Mouse (Mus musculus): ENCODE results near the gene Mamstr. TPM values are rescaled to one million over a fixed set of nuclear protein-coding genes. Genes with fewer than 3 reads are reported as not detected.

Mamstr gene
- polyA plus RNA-seq, 1 experiment from 2014 or later: 5.0 TPM

- H3K4me3 ChIP-seq (ENCODE audit: low read length): no peak overlapping the region
- H3K4me1 ChIP-seq (ENCODE audit: control insufficient read depth, insufficient read depth, low read length): peaks cover 15% of the 10 kb centered on the region; the same call in 1 of the 2 replicates
- H3K9ac ChIP-seq (ENCODE audit: low read depth, low read length): no peak overlapping the region
- H3K36me3 ChIP-seq (ENCODE audit: control insufficient read depth, insufficient read depth, low read length): no peaks in the 10 kb centered on the region
- no peak for ATAC-seq (ENCODE audit: low FRiP score, low TSS enrichment)
- H3K27me3 ChIP-seq (ENCODE audit: control insufficient read depth, insufficient read depth, low read length): no peaks in the 10 kb centered on the region
- no peaks in the 10 kb centered on the region for H3K9me3 ChIP-seq (ENCODE audit: control insufficient read depth, low read length)
- H3K4me2 ChIP-seq (replicated peaks; ENCODE audit: low read depth, low read length): no peak overlapping the region
- H3K27ac ChIP-seq (ENCODE audit: low read depth, low read length): no peak overlapping the region
- 26% methylated on average over 11 of the region's 11 CpGs for WGBS
Measured at GRCm38 (mm10) chr7:45689800-45690199, 50.0 kb downstream of the Mamstr start.

- 77% methylated on average over 2 of the region's 2 CpGs for WGBS
- H3K4me1 ChIP-seq (ENCODE audit: control insufficient read depth, insufficient read depth, low read length): peaks cover 7% of the 10 kb centered on the region; the same call in 1 of the 2 replicates
Measured at GRCm38 (mm10) chr7:45692364-45692763, 52.6 kb downstream of the Mamstr start.

GRCm38 (mm10) chr7:45693921-45694591 lies 54.3 kb downstream of the Mamstr start, which contains the start of gene Sec1:
Sec1 (minus strand) TSS chr7:45694402.
- Histone ChIP-seq H3K4me2 (replicated peaks; ENCODE audit: low read depth, low read length) (no peak within 1 kb of the TSS), H3K36me3 (ENCODE audit: control insufficient read depth, insufficient read depth, low read length) (no peaks in the 10 kb centered on the region), H3K9ac (ENCODE audit: low read depth, low read length) (no peak within 1 kb of the TSS), H3K27me3 (ENCODE audit: control insufficient read depth, insufficient read depth, low read length) (peaks cover 6% of the 10 kb centered on the region), H3K4me3 (ENCODE audit: low read length) (no peak within 1 kb of the TSS), H3K27ac (ENCODE audit: low read depth, low read length) (no peak within 1 kb of the TSS), H3K4me1 (ENCODE audit: control insufficient read depth, insufficient read depth, low read length) (peaks cover 3% of the 10 kb centered on the region; the same call in 1 of the 2 replicates), H3K9me3 (ENCODE audit: control insufficient read depth, low read length) (no peaks in the 10 kb centered on the region)
- ATAC-seq (ENCODE audit: low FRiP score, low TSS enrichment): no peak
- 89% methylated on average over 50 of the region's 50 CpGs for WGBS

More at GRCm38 (mm10) chr7:45692364-45692763, 52.6 kb downstream of the Mamstr start:
- Histone ChIP-seq H3K4me2 (replicated peaks; ENCODE audit: low read depth, low read length) (no peak overlapping the region), H3K4me3 (ENCODE audit: low read length) (no peak overlapping the region), H3K27me3 (ENCODE audit: control insufficient read depth, insufficient read depth, low read length) (no peaks in the 10 kb centered on the region), H3K9me3 (ENCODE audit: control insufficient read depth, low read length) (no peaks in the 10 kb centered on the region), H3K36me3 (ENCODE audit: control insufficient read depth, insufficient read depth, low read length) (no peaks in the 10 kb centered on the region), H3K9ac (ENCODE audit: low read depth, low read length) (no peak overlapping the region), H3K27ac (ENCODE audit: low read depth, low read length) (no peak overlapping the region)
- no peak for ATAC-seq (ENCODE audit: low FRiP score, low TSS enrichment)

- H3K27me3 ChIP-seq (ENCODE audit: control insufficient read depth, insufficient read depth, low read length): peaks cover 12% of the 10 kb centered on the region
- H3K4me2 ChIP-seq (replicated peaks; ENCODE audit: low read depth, low read length): no peak overlapping the region
- no peaks in the 10 kb centered on the region for H3K36me3 ChIP-seq (ENCODE audit: control insufficient read depth, insufficient read depth, low read length)
- ATAC-seq (ENCODE audit: low FRiP score, low TSS enrichment): no peak
- H3K4me1 ChIP-seq (ENCODE audit: control insufficient read depth, insufficient read depth, low read length): peaks cover 6% of the 10 kb centered on the region
- H3K27ac ChIP-seq (ENCODE audit: low read depth, low read length): no peak overlapping the region
- H3K4me3 ChIP-seq (ENCODE audit: low read length): no peak overlapping the region
- WGBS: 11% methylated on average over 6 of the region's 6 CpGs
- H3K9me3 ChIP-seq (ENCODE audit: control insufficient read depth, low read length): no peaks in the 10 kb centered on the region
- H3K9ac ChIP-seq (ENCODE audit: low read depth, low read length): no peak overlapping the region
Measured at GRCm38 (mm10) chr7:45695098-45695497, 55.3 kb downstream of the Mamstr start.

Other genes starting within 250 kb of the Mamstr start
- 100 and 171 TPM in 2 replicates for gene Snrnp70, start 244.2 kb upstream of the Mamstr start, polyA plus RNA-seq (2014; fragmentation: Nextera tagmentation; extraction: Ambion mirVana)
- gene Kcna7, start 234.3 kb upstream of the Mamstr start, polyA plus RNA-seq (2014; fragmentation: Nextera tagmentation; extraction: Ambion mirVana): not detected in 2 replicates
- gene Ntf5, start 226.3 kb upstream of the Mamstr start, polyA plus RNA-seq (2014; fragmentation: Nextera tagmentation; extraction: Ambion mirVana): 1.3 and 1.4 TPM in 2 replicates
- gene Lhb, start 219.2 kb upstream of the Mamstr start, polyA plus RNA-seq (2014; fragmentation: Nextera tagmentation; extraction: Ambion mirVana): not detected in 2 replicates
- 21.4 and 35.0 TPM in 2 replicates for gene Gys1, start 205.1 kb upstream of the Mamstr start, polyA plus RNA-seq (2014; fragmentation: Nextera tagmentation; extraction: Ambion mirVana)
- 158 and 228 TPM in 2 replicates for gene Ruvbl2, start 201.9 kb upstream of the Mamstr start, polyA plus RNA-seq (2014; fragmentation: Nextera tagmentation; extraction: Ambion mirVana)
- gene Ftl1, start 180.1 kb upstream of the Mamstr start, polyA plus RNA-seq (2014; fragmentation: Nextera tagmentation; extraction: Ambion mirVana): 3,941 and 4,356 TPM in 2 replicates
- 97.3 and 110 TPM in 2 replicates for gene Bax, start 173.1 kb upstream of the Mamstr start, polyA plus RNA-seq (2014; fragmentation: Nextera tagmentation; extraction: Ambion mirVana)
- 0.64 and 0.84 TPM in 2 replicates for gene Tulp2, start 158.1 kb upstream of the Mamstr start, polyA plus RNA-seq (2014; fragmentation: Nextera tagmentation; extraction: Ambion mirVana)
- not detected in 2 replicates for gene Gm45808, start 153.2 kb upstream of the Mamstr start, polyA plus RNA-seq (2014; fragmentation: Nextera tagmentation; extraction: Ambion mirVana)
- gene Dhdh, start 151.2 kb upstream of the Mamstr start, polyA plus RNA-seq (2014; fragmentation: Nextera tagmentation; extraction: Ambion mirVana): 3.3 and 3.5 TPM in 2 replicates
- gene Nucb1, start 129.6 kb upstream of the Mamstr start, polyA plus RNA-seq (2014; fragmentation: Nextera tagmentation; extraction: Ambion mirVana): 141 and 190 TPM in 2 replicates
- 13.4 and 15.7 TPM in 2 replicates for gene Ppp1r15a, start 113.7 kb upstream of the Mamstr start, polyA plus RNA-seq (2014; fragmentation: Nextera tagmentation; extraction: Ambion mirVana)
- gene Plekha4, start 113.6 kb upstream of the Mamstr start, polyA plus RNA-seq (2014; fragmentation: Nextera tagmentation; extraction: Ambion mirVana): 4.7 and 5.1 TPM in 2 replicates
- gene Hsd17b14, start 85.1 kb upstream of the Mamstr start, polyA plus RNA-seq (2014; fragmentation: Nextera tagmentation; extraction: Ambion mirVana): 12.8 and 13.5 TPM in 2 replicates
- 61.1 and 73.7 TPM in 2 replicates for gene Bcat2, start 69.8 kb upstream of the Mamstr start, polyA plus RNA-seq (2014; fragmentation: Nextera tagmentation; extraction: Ambion mirVana)
- not detected in 2 replicates for gene Fgf21, start 24.5 kb upstream of the Mamstr start, polyA plus RNA-seq (2014; fragmentation: Nextera tagmentation; extraction: Ambion mirVana)
- 0.14 TPM in 2 replicates for gene Fut1, start 22.7 kb upstream of the Mamstr start, polyA plus RNA-seq (2014; fragmentation: Nextera tagmentation; extraction: Ambion mirVana)
- gene Izumo1, start 18.2 kb upstream of the Mamstr start, polyA plus RNA-seq (2014; fragmentation: Nextera tagmentation; extraction: Ambion mirVana): 0.11 and 0.23 TPM in 2 replicates
- 12.1 and 18.7 TPM in 2 replicates for gene Rasip1, start 12.5 kb upstream of the Mamstr start, polyA plus RNA-seq (2014; fragmentation: Nextera tagmentation; extraction: Ambion mirVana)
- gene Fut2, start 26.4 kb downstream of the Mamstr start, polyA plus RNA-seq (2014; fragmentation: Nextera tagmentation; extraction: Ambion mirVana): 0.26 and 0.31 TPM in 2 replicates
- 0.20 and 0.27 TPM in 2 replicates for gene Ntn5, start 44.0 kb downstream of the Mamstr start, polyA plus RNA-seq (2014; fragmentation: Nextera tagmentation; extraction: Ambion mirVana)
- 0.17 and 0.28 TPM in 2 replicates for gene Sec1, start 54.4 kb downstream of the Mamstr start, polyA plus RNA-seq (2014; fragmentation: Nextera tagmentation; extraction: Ambion mirVana)
- 6.9 and 11.9 TPM in 2 replicates for gene Car11, start 59.9 kb downstream of the Mamstr start, polyA plus RNA-seq (2014; fragmentation: Nextera tagmentation; extraction: Ambion mirVana)
- gene Dbp, start 65.1 kb downstream of the Mamstr start, polyA plus RNA-seq (2014; fragmentation: Nextera tagmentation; extraction: Ambion mirVana): 6.6 and 7.7 TPM in 2 replicates
- 1,328 and 1,679 TPM in 2 replicates for gene Rpl18, start 75.5 kb downstream of the Mamstr start, polyA plus RNA-seq (2014; fragmentation: Nextera tagmentation; extraction: Ambion mirVana)
- 16.8 and 23.9 TPM in 2 replicates for gene Sphk2, start 78.0 kb downstream of the Mamstr start, polyA plus RNA-seq (2014; fragmentation: Nextera tagmentation; extraction: Ambion mirVana)
- 1.2 and 2.1 TPM in 2 replicates for gene Fam83e, start 81.2 kb downstream of the Mamstr start, polyA plus RNA-seq (2014; fragmentation: Nextera tagmentation; extraction: Ambion mirVana)
- 0.29 TPM in 1 of 2 replicates, not detected in the other for gene Spaca4, start 85.8 kb downstream of the Mamstr start, polyA plus RNA-seq (2014; fragmentation: Nextera tagmentation; extraction: Ambion mirVana)
- 2.8 and 4.2 TPM in 2 replicates for gene Lmtk3, start 143.8 kb downstream of the Mamstr start, polyA plus RNA-seq (2014; fragmentation: Nextera tagmentation; extraction: Ambion mirVana)
- 3.2 and 3.8 TPM in 2 replicates for gene Sult2b1, start 144.7 kb downstream of the Mamstr start, polyA plus RNA-seq (2014; fragmentation: Nextera tagmentation; extraction: Ambion mirVana)
- gene Cyth2, start 174.6 kb downstream of the Mamstr start, polyA plus RNA-seq (2014; fragmentation: Nextera tagmentation; extraction: Ambion mirVana): 109 and 111 TPM in 2 replicates
- gene Kcnj14, start 184.8 kb downstream of the Mamstr start, polyA plus RNA-seq (2014; fragmentation: Nextera tagmentation; extraction: Ambion mirVana): 1.2 and 1.3 TPM in 2 replicates
- gene Grwd1, start 191.0 kb downstream of the Mamstr start, polyA plus RNA-seq (2014; fragmentation: Nextera tagmentation; extraction: Ambion mirVana): 69.5 and 93.5 TPM in 2 replicates
- 145 and 184 TPM in 2 replicates for gene Kdelr1, start 232.8 kb downstream of the Mamstr start, polyA plus RNA-seq (2014; fragmentation: Nextera tagmentation; extraction: Ambion mirVana)
- gene Grin2d, start 238.4 kb downstream of the Mamstr start, polyA plus RNA-seq (2014; fragmentation: Nextera tagmentation; extraction: Ambion mirVana): 0.28 and 0.37 TPM in 2 replicates

All from kidney, embryonic 14.5 days (tissue).